Mouse (Mus musculus) gastrocnemius, postnatal 36 days (tissue): ENCODE measurements around the gene Gsk3b. TPM values are rescaled to one million over a fixed set of nuclear protein-coding genes. Genes with fewer than 3 reads are reported as not detected.
A peak's percentile ranks its signal among the peaks of the same experiment; 100 is the strongest.
"Not testable (repeated sequence)": the region's sequence is repeated elsewhere in the genome, so short reads cannot be mapped to it uniquely, and the experiment has no call there.

Experiments
- DNase-seq, 2 experiments: peaks; one replicate each; pipeline ENCODE4 v3.0.0; 2022
- intact Hi-C: fragments of 180-260 bp; cut with DNase I; formaldehyde crosslinking; loops from one replicate; pipeline ENCODE4 v1.15.1; 2025
- total RNA-seq, 2 experiments: library from RNA; stranded (reverse); gene quantifications; 2 replicates each; pipeline ENCODE4 v1.2.3; 2021

Gsk3b gene
- total RNA-seq, 2 experiments from 2014 or later = 48.5 to 55.5 TPM

DNA sequence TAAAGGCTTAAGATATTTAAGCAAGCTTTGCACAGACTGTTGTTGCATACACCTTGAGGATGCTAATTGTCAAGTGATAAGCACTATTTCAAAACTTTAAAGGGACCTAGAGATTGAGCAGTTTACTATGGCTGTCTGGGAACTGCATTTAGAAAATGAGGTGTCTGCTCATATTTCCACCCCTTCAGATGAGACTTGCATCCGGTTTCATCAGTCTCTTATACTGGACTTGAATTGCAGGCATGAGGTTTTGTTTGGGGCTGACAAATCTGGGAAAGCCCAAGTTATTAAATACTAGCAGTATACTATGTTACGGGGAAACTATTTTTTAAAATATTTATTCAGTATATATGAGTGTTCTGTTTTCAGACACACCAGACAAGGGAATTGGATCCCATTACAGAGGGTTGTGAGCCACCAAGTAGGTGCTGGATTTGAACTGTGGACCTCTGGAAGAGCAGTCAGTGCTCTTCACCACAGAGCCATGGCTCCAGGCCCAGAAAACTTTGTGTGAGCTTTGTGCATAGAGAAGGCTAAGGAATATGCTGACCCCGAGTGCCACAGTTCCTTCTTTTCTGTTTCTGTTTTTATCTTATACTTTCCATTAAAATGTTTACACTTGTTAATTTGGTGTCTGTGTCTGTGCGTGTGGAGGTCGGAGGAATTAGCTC, 6.5 kb downstream of the Gsk3b start:
- DNase-seq = no peak
- intact Hi-C loops = no loop called here

DNA sequence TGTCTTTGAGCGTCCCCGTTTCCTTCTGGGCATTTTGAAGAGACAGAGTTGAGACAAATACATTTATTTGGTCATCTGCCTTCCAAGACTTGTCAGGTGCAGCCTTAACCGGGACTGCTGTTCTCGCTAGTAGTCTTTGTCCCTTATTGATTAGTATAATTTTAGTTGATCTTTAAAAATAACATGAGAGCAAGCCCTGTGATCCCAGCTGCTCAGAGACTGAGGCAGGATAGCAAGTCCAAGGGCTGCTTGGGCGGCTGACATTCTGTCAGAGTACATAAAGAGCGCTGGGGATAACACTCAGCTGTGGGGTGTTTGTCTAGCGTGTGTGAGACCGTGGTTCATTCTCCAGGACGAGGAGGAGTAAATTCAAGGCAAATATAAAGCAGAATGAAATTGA, 8.7 kb downstream of the Gsk3b start:
- intact Hi-C loops = no loop called here
- no peak for DNase-seq

DNA sequence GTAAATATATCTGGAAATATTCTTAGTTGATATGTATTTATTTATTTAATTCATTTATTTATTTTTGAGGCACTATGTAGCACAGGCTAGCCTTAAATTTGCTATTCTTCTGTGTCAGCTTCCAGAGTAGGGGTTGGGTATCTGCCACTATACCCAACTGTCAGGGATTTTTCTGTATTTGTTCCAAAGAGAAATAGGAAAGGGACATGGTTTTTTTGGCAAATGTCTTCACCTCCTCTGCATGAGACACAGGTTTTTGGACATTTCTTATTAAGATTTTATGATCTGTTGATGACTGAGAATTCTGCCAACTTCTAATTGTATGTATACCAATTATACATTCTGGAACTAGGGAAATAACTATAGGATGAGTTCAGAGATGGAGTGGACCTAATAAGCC, 10.5 kb downstream of the Gsk3b start:
- no peak for DNase-seq
- intact Hi-C loops = no loop called here

DNA sequence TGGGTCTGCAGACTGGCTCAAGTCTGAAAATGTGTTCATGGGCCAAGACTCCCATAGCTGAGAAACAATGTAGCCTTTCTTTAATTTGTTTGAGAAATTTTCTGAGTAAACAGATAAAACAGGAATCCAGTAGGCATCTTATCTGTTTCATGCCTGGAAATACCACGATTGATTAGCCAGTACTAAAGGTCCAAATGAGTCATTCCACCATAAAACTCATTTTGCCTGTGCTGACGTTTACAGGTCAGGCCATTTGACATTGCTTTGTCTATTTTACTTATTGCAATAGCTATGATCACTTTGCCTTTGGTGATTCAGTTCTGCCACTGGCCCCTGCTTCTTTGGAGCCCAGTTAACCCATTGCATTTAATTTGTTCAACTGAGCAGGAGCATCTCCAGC, 11.8 kb downstream of the Gsk3b start:
- intact Hi-C loops = no loop called here
- DNase-seq = no peak

DNA sequence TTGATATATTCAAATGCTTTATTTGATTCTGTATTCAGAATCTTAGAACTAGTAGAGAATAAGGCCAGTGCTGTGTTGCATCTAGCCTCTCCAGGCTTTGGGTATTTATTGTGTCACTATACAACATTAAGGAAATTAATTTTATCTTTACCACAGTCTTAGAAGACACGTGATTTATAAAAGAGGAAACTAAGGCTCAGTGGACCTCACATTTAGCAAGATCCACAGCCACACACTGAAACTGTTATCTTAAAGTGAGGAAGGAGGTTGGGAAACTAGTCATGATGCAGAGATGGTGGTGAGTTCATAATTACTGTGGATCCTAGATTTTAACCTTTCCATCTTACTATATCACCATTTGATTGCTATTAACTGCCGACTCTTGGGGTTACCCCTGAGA, 16.7 kb downstream of the Gsk3b start:
- DNase-seq = no peak
- intact Hi-C loops = no loop called here

DNA sequence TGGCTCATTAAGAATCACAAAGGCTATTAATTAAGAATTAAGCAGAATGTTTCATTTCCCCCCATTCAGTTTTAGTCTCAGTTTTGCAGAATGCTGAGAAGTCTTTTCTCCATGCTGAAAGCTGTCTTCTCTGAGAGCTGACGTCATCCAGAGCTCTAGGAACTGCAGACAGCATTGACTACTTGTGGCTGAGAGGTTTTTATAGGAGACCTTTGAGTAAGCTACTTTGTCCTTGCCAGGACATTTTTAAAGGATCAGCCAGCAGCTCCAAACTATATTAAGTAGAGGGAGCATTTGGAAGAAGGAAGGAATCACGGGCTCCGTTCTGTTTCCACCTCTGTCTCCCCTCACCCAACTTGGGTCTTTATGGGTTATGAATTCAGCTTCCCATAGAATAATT, 17.7 kb downstream of the Gsk3b start:
- intact Hi-C loops = no loop called here
- DNase-seq = no peak

DNA sequence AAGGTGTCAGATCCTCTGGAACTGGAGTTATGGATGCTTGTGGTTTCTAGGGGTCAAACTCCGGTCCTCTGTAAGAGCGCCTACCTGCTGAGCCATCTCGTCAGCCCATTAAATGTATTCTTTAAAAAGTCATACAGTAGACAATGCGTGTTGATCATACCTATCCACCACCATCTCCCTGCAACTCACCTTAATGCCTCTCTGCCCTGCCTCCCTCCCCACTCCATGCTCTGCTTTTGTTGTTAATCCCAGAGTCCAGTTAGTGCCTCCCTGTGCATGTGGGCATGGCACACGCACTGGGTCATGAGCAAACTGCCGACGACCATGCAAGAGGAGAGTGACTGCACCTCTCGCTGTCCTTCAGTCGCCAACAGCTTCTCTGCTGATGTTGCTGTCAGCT, 21.2 kb downstream of the Gsk3b start:
- no peak for DNase-seq
- intact Hi-C loops = no loop called here

DNA sequence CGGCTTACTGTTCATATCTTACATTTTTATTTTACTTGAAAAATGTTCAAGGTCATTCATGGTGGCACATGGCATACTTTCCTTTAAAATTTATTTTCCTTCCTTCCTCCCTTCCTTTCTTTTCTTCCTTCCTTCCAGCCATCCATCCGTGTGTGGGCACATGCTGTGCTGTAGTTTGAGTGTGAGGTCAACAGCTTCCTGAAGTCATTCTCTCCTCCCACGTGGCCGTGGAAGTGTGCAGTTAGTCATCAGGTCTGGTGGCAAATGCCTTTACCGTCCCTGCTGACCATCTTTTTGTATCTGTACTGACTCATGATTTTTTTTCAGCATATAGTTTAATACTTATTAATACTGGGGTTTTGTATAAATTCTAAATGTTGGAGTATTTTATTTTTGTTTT, 21.8 kb downstream of the Gsk3b start:
- intact Hi-C loops = no loop called here
- no peak for DNase-seq

DNA sequence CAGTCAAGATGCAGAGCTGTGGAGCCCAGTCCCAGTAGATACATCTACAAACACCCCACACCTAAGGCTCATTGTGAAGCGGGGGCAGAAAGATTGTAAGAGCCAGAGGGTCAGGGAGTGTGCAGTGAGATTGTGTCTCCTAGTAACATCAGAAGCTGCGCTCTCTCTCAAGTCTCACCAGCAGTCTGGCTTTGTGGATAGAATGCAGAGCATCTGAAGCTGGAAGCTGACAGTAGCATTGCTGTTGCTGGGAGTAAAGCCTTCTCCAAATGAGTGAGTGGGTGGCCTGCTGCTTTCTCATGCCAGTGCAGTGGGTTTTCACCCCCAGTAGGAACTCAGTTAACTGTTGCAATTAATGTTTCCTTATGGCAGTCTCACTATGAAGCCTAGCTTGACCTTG, 25.3 kb downstream of the Gsk3b start:
- intact Hi-C loops = no loop called here
- DNase-seq = no peak

DNA sequence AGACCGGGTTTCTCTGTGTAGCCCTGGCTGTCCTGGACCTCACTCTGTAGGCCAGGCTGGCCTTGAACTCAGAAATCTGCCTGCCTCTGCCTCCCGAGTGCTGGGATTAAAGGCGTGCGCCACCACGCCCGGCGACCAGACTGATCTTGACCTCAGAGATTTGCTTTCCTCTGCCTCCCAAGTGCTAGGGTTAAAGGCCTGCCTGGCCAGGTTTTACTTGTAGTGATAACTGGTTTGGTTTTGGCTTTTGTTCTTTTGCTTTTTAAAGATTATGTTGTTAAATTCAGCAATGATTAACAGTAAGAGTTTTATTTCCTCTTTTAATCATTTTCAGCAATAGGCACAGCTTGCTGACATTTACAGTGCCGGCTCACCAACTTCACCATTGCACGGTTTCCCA, 29.1 kb downstream of the Gsk3b start:
- DNase-seq, intact Hi-C loops: not testable (repeated sequence)

DNA sequence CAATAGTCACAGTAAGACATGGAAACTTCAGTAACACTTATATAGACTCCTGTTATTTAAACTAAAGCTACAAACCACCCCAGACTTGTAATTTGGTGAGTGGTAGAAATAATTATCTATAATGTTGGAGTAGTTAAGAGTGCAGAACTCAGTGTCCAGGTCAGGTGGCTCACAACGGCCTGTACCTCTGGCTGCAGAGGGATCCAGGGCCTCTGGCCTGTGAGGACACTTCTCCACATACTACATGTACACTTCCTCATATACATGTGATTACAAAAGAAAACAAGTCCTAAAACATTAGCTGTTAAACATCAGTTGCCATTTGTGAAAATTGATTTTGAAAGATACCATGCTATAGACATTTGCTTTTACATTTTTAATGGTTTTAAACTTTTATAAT, 29.9 kb downstream of the Gsk3b start:
- intact Hi-C loops = no loop called here
- DNase-seq = no peak

DNA sequence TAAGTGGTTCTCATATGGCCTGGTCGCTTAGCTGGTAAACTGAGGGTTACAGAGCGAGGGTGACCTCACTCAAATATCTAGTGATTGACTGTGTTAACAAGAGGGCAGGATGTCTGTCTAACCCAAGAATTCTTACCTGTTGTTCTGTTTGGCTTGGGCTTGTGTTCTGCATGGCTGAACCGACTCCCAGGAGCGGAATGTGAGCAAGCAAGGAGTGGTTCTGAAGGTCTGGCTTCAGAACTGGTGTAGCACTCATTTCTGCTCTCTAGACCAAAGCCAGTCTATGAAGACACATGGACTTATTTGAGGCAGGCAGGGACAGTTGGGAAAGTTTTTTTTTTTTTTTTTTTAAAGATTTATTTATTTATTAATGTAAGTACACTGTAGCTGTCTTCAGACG, 30.5 kb downstream of the Gsk3b start:
- DNase-seq = no peak
- intact Hi-C loops = no loop called here

DNA sequence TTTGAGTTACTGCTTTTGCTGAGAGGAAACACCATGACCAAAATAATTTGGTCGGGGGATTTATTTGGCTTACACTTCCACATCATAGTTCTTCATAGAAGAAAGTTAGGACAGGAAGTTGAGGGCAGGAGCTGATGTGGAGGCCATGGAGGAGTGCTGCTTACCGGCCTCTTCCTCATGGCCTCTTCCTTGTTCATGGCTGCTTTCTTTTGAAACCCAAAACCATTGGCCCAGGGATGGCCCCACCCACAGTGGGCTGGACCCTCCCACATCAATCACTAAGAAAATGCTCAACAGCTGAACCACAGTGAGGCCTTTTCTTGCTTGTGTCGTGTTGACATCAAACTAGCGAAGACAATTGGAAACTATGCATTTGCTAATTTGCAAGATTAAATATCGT, 40.4 kb downstream of the Gsk3b start:
- no peak for DNase-seq
- intact Hi-C loops = loop anchor here (5.0 kb wide), 1 partner anchor 37 kb away; no protein-coding TSS in a partner anchor

DNA sequence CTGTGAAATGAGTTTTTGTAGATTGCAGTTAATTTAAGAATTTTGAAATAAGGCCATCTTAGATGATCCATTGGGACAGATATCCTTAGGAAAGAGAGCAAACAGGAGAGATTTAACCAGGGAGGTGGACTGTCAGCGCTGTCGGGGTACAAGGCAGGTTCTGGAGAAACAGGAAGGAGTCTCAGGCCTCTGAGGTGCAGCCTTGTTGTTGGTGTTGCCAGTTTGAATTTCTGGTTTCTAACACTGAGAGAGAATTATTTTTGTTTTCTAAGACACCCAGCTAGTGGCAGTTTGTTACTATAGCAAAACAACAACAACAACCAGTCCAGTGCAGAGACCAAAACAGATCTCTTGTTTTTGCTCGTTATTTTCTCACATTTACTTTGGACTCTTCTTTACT, 42.2 kb downstream of the Gsk3b start:
- intact Hi-C loops = no loop called here
- no peak for DNase-seq

DNA sequence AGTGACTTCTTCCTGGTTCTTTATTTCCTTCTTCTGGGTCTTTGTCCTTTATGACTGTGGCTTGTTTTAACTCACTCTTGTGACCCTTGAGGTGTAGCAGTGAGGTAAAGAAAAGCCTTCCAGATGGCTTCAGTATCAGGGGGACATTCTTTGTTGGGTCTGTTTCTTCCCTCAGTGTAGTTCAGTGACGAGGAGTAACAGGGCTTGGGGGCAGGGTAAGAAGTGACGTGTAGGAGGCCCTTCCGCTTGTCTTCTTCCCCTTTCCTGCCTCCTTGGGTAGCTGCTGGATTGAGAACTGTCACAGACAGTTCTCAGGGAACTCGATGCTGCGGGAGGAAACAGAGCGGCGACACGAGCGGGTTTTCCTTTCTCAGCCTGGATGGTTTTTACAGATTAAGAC, 43.0 kb downstream of the Gsk3b start:
- DNase-seq = no peak
- intact Hi-C loops = no loop called here

DNA sequence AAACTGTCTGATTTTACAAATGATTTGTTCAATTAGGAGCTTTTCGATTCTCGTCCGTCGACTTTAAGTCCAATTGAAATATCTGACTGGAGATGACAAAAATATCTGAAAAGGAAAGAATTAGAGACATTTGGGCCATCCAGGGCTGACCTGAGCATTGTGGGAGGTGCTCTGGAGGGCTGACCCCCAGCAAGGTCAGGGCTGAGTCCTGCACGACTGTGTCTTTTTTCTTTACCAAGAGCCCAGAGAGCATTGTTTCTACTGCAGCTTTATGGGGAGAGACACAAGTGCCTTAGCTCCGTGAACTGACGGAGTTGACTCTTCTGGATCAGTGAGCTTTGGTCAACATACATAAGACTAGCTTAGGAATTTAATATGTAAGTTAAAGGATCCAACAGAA, 43.4 kb downstream of the Gsk3b start:
- intact Hi-C loops = no loop called here
- no peak for DNase-seq

DNA sequence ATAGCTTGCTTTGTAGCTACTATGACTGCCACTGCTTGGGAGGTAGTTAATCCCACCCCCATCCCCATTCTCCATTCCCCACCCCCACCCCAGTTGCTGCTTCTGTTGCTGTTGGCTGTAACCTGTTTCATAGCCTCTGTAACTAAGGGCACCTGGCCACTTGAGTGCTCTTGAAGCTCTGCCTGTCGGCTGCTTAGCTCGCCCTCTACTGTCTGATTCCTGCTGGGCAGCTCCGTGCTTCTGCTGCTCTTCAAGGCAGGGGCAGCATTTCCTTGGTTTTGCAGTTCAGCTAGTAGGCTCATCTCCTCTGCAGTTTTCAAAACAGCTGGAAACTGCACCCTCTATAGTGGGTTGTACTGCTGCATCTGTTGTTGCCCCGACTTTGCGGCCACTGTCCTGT, 48.5 kb downstream of the Gsk3b start:
- intact Hi-C loops = no loop called here
- DNase-seq = peak in 1 of 2 experiments; percentile 17

DNA sequence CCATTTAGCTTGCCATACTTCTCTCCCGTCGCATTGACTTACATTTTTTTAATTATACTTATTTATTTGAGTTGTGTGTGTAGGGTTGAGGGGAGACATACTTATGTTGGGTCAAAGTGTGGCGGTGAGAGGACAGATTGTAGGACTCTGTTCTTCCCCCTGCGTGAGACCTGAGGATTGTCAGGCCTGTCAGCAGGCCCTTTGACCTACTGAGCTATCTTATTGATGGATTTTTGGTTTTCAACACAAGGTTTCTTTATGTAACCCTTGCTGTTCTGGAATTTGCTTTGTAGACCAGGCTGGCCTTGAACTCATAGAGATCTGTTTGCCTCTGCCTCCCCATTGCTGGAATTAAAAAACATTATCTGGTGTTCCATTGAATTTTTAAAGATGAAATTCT, 56.1 kb downstream of the Gsk3b start:
- DNase-seq = no peak
- intact Hi-C loops = no loop called here

DNA sequence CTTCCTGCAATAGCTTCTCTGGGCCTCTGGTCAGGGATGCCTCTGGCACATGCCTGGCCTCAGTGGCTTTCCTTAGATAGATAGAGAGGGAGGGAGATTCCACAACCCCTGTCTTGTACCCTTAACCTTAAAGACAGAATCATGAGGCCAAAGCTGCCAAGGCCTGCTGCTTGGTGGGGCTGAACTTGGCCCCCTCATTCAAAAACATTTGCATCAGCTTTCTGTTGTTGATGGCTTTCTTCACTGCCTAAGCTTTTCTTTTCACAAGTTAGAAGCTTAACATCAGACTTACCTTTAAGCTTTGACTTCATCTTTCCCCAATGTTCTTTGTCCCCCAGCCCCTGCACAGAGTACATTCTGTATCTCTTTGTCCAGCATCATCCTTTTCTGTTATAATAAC, 61.8 kb downstream of the Gsk3b start:
- intact Hi-C loops = no loop called here
- no peak for DNase-seq

DNA sequence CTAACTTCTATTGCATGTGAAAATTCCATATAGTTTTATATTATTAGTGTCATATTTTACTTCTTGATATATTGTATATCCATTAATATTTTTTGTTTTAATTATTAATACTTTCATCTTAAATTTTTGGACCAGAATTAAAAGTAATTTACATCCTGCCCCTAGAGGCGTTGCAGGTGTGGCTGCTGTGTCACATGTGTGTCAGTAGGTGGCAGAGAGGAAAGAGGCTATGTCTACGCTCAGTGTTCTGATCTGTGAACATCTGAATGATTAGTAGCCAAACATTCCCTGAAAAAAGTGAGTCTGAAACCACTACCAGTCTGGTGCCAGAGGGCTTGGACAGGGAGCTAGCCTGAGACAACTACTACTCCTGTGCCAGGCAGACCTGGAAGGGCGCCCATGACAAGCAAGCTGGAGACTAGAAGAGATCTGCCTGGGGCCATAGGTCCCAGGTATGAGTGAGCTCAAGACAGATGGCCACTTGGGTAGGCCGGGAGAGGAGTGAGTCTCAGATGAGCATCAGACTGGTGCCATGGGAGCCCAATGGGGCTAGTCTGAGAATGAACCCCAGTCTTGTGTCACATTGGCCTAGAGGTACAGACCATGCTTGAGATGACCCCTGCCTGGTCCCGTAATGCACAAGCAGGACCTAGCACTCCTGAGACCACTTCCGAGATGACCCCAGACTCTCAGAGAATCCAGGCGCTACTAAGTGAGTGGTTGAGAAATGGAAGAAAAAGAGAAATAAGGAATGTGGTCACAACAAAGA, 69.2 kb downstream of the Gsk3b start:
- no peak for DNase-seq
- intact Hi-C loops = no loop called here

DNA sequence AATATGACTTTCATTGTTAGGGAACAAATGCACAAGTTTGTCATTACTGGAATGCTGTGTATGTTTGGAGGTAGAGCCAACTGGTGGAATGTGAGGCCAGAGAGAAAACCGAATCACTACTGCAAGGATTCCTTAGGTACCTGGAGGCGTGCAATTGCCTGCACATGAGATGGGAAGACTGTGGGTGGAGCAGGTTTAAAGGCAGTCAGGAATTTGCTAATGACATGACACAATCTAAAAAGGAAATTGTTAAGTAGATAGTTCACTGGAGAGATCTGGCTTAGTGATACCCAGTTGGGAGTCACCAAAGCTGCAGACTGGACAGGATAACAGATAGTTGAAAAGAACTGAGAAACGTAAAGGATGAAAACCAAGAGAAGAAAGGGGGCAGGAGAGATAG, 73.2 kb downstream of the Gsk3b start:
- DNase-seq = no peak
- intact Hi-C loops = no loop called here

DNA sequence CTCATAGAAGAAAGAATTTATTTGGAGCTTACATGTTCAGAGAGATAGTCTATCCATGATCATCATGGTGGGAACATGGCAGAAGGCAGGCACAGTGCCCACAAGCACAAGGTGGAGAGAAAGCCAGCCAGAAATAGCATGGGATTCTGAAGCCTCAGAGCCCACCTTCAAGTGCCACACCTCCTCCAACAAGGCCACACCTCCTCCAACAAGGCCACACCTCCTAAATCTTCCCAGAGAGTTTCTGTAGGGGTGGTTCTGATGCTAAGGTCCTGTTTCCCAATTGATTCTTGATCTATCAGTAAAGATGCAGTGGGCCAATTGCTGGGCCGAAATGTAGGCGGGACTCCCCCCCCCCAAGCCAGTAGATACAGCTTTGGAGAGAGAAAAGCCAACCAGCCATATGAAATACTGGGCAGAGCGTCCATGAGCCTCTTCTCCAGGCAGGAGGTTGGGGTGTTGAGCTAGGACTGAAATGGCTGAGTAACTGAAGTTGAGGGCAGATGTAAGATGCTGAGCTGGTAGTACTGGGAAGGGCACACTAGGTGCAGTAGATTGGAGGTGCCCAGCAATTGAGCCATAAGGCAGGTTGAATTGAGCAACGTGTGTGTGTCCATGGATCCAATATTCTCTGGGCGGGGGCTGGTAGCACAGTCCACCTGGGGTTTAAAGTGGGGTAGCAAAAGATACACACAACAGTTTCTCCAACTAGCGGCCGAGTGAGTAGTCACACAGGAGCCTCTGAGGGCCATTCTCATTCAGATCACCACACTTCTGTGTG, 76.2 kb downstream of the Gsk3b start:
- DNase-seq = no peak
- intact Hi-C loops = no loop called here
